Mouse (Mus musculus) liver, postnatal 0 days (tissue): ENCODE results near the gene Srgn. TPM values are rescaled to one million over a fixed set of nuclear protein-coding genes. Genes with fewer than 3 reads are reported as not detected.
"Not testable (repeated sequence)": the region's sequence is repeated elsewhere in the genome, so short reads cannot be mapped to it uniquely, and the experiment has no call there.

Source experiments
- ATAC-seq: fragments of 200-750 bp; cut with Nextera tagmentation; 2 replicates; pipeline ENCODE4 v1.8.0; 2017; ENCODE audit warnings: mild to moderate bottlenecking, moderate library complexity
- DNase-seq: peaks from one replicate; pipeline ENCODE4 v3.0.0-alpha.2; 2016
- H3K27ac ChIP-seq: fragments of 300-500 bp; sonication (generic); 2 replicates; pipeline ENCODE4 v1.5.1; 2014; ENCODE audit warnings: antibody characterized with exemption, moderate library complexity, mild to moderate bottlenecking, low read depth
- H3K27me3 ChIP-seq: fragments of 300-500 bp; sonication (generic); 2 replicates; pipeline ENCODE4 v1.6.1; 2014; ENCODE audit warnings: low read length, control low read depth, mixed read lengths; ENCODE audit not compliant: insufficient read depth
- H3K36me3 ChIP-seq: fragments of 300-500 bp; sonication (generic); replicated peaks from 2 replicates; pipeline ENCODE4 v1.6.1; 2014; ENCODE audit warnings: mild to moderate bottlenecking, control low read depth, low read length, moderate library complexity, mixed read lengths; ENCODE audit not compliant: insufficient read depth
- H3K4me1 ChIP-seq: fragments of 300-500 bp; sonication (generic); 2 replicates; pipeline ENCODE4 v1.6.1; 2014; ENCODE audit warnings: antibody characterized with exemption, mild to moderate bottlenecking, control low read depth; ENCODE audit not compliant: insufficient read depth
- H3K4me2 ChIP-seq: fragments of 300-500 bp; sonication (generic); 2 replicates; pipeline ENCODE4 v1.6.1; 2014; ENCODE audit warnings: low read depth, mild to moderate bottlenecking, low read length, moderate library complexity, mixed read lengths
- H3K4me3 ChIP-seq: fragments of 300-500 bp; sonication (generic); 2 replicates; pipeline ENCODE4 v1.5.1; 2014; ENCODE audit warnings: low read depth, low read length
- H3K9ac ChIP-seq: fragments of 300-500 bp; sonication (generic); replicated peaks from 2 replicates; pipeline ENCODE4 v1.6.1; 2014; ENCODE audit warnings: mild to moderate bottlenecking, moderate library complexity
- H3K9me3 ChIP-seq: fragments of 300-500 bp; sonication (generic); 2 replicates; pipeline ENCODE4 v1.6.1; 2016; ENCODE audit warnings: mild to moderate bottlenecking, control low read depth, low read length, mixed read lengths
- CTCF ChIP-seq: sonication (generic); IDR thresholded peaks from 2 replicates; pipeline ENCODE4 v1.5.1; 2016; ENCODE audit warnings: antibody characterized with exemption, low read depth
- EP300 ChIP-seq: IDR thresholded peaks from 2 replicates; pipeline ENCODE4 v1.6.1; 2016; ENCODE audit warnings: antibody characterized with exemption, low read depth, mild to moderate bottlenecking
- WGBS: fragments of 180-500 bp; shearing (Covaris S2); extraction: QIAGEN DNeasy Blood & Tissue Kit; methylation state at CpG from one replicate; pipeline ENCODE4 v1.1.7; 2014; ENCODE audit not compliant: insufficient replicate concordance; 5-methylcytosine and 5-hydroxymethylcytosine counted together
- polyA plus RNA-seq: library from polyadenylated mRNA; unstranded; fragments of >200 nt; fragmentation: Nextera tagmentation; extraction: Ambion mirVana; gene quantifications from 2 replicates; pipeline ENCODE4 v1.2.1, GENCODE M21; 2015

Gene Srgn
- polyA plus RNA-seq, 1 experiment from 2014 or later: 108 TPM

DNA sequence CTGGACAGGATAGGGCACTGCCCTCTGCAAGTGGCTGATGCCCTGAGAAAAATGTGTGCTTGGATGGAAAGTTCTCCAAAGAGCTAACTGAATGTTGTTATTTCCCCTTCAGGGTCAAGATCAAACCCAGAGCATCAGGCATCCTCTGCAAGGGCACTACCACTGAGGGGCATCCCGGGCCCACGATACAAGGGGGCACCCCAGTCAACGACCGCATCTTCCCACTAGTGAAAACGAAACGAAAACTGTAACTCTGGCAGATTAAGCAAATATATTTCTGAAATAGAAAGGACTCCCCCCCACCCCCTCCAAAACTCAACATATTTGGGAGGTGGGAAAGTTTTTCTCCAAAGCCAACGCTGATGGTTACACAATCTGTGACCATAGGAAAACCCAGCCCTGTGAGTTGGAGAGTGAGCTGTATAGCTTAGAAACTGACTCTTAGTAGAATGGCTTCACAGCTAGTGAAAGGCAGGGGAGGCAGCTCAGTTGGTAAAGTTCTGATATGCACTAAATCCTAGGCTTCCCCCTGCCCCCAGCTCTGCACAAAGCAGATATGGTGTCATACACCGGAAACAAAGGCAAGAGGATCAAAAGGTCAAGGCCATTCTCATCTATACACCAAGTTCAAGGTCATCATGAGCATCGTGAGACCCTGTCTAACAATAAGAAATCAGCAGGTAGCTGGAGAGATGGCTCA lies 26.2 kb downstream of the Srgn start:
- Histone ChIP-seq H3K27ac (0 out of 2 replicates have a peak overlapping the region, but pooled peaks have one; percentile 34), H3K27me3 (no peaks in the 10 kb centered on the region), H3K4me3 (peak overlapping the region; percentile 16; the same call in 1 of the 2 replicates), H3K9me3 (no peaks in the 10 kb centered on the region), H3K9ac (peak overlapping the region; percentile 31), H3K4me2 (peak overlapping the region; percentile 65), H3K4me1 (peaks cover 39% of the 10 kb centered on the region), H3K36me3 (0 out of 2 replicates have a peak, but pooled peaks cover 2% of the 10 kb centered on the region)
- 53% methylated on average over 9 of the region's 9 CpGs for WGBS
- TF ChIP-seq EP300 (no peak), CTCF (0 out of 2 replicates have a peak, but pooled peaks have one; percentile 18)
- ATAC-seq (no peak), DNase-seq (no peak)

GRCm38 (mm10) chr10:62500088-62500915 lies 26.9 kb downstream of the Srgn start:
- DNase-seq (peak; percentile 79), ATAC-seq (peak; percentile 38; the same call in 1 of the 2 replicates)
- TF ChIP-seq CTCF (peak; percentile 97), EP300 (no peak)
- Histone ChIP-seq H3K4me1 (peaks cover 34% of the 10 kb centered on the region), H3K9ac (peak overlapping the region; percentile 31), H3K9me3 (no peaks in the 10 kb centered on the region), H3K27me3 (no peaks in the 10 kb centered on the region), H3K4me2 (peak overlapping the region; percentile 65), H3K36me3 (0 out of 2 replicates have a peak, but pooled peaks cover 2% of the 10 kb centered on the region), H3K4me3 (peak overlapping the region; percentile 16; the same call in 1 of the 2 replicates), H3K27ac (0 out of 2 replicates have a peak overlapping the region, but pooled peaks have one; percentile 34)
- WGBS: 24% methylated on average over 15 of the region's 15 CpGs

DNA sequence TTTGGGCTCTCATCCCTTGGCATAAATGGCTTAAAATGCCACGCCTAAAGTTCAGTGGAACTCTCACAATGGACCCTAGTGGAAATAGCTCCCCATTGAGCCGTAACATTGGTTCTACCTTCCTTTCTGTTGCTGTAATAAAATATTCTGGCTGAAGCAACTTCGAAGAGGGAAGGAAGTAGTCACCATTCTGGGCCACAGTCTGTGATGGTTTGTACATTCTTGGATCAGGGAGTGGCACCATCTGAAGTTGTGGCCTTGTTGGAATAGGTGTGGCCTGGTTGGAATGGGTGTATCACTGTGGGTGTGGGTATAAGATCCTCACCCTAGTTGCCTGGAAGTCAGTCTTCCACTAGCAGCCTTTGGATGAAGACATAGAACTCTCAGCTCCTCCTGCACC lies 35.6 kb downstream of the Srgn start:
- WGBS: 76% methylated on average over 3 of the region's 3 CpGs
- H3K4me2 ChIP-seq, H3K27me3 ChIP-seq, H3K4me3 ChIP-seq, H3K27ac ChIP-seq, H3K9me3 ChIP-seq, DNase-seq, H3K36me3 ChIP-seq, ATAC-seq, H3K9ac ChIP-seq: not testable (repeated sequence)
- H3K4me1 ChIP-seq: peaks cover 12% of the 10 kb centered on the region

DNA sequence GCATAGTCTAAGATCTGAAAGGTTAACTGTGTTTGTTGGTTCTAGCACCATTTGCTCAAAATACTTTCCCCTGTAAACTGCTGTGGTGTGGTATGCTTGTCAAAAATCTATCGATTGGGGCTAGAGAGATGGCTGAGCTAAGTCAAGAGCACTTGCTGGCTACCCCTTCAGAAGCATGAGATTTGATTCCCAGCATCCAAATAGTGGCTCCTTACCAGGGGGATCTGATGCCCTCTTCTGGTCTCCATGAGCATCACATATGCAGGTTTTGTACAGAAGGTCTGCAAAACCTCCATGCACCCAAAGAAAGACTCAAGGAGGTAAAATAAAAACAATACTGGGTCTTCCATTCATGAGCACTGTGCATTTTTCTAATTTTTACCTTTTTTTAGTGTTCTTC lies 39.0 kb downstream of the Srgn start:
- TF ChIP-seq EP300: no peak
- TF ChIP-seq CTCF: peak; percentile 79
- Histone ChIP-seq H3K4me1 (peaks cover 26% of the 10 kb centered on the region), H3K27me3 (no peaks in the 10 kb centered on the region), H3K9ac (no peak overlapping the region), H3K36me3 (no peaks in the 10 kb centered on the region), H3K4me3 (no peak overlapping the region), H3K4me2 (no peak overlapping the region), H3K9me3 (no peaks in the 10 kb centered on the region), H3K27ac (no peak overlapping the region)
- 17% methylated on average over 1 of the region's 1 CpGs for WGBS
- DNase-seq: no peak
- ATAC-seq: no peak

GRCm38 (mm10) chr10:62486618-62487415 lies 40.4 kb downstream of the Srgn start, which contains the start of gene Vps26a:
Gene Vps26a, minus strand, starts transcription at chr10:62486805.
- WGBS: under 1% methylated on average over 52 of the region's 59 CpGs
- peak within 1 kb of the TSS; percentile 99 for H3K4me3 ChIP-seq
- ATAC-seq (peak; percentile 87), DNase-seq (peak; percentile 99)
- peak within 1 kb of the TSS; percentile 98 for H3K27ac ChIP-seq
- H3K4me2 ChIP-seq: peak within 1 kb of the TSS; percentile 93
- TF ChIP-seq CTCF (no peak), EP300 (no peak)
- H3K9ac ChIP-seq: peak within 1 kb of the TSS; percentile 98
- no peaks in the 10 kb centered on the region for H3K9me3 ChIP-seq
- no peaks in the 10 kb centered on the region for H3K27me3 ChIP-seq
- no peaks in the 10 kb centered on the region for H3K36me3 ChIP-seq
- H3K4me1 ChIP-seq: peaks cover 27% of the 10 kb centered on the region
